Mouse (Mus musculus): Measurements from ENCODE around the gene Col5a2. TPM values are rescaled to one million over a fixed set of nuclear protein-coding genes. Genes with fewer than 3 reads are reported as not detected.

Gene Col5a2
- polyA plus RNA-seq, 1 experiment from 2014 or later: 3.8 TPM

Other genes starting within 250 kb of the Col5a2 start
- gene Col3a1, start 191.7 kb downstream of the Col5a2 start, polyA plus RNA-seq (2014; fragmentation: Nextera tagmentation; extraction: Ambion mirVana): 12.0 and 501 TPM in 2 replicates